Mouse (Mus musculus): ENCODE results near the gene Met. TPM values are rescaled to one million over a fixed set of nuclear protein-coding genes. Genes with fewer than 3 reads are reported as not detected.

Gene Met
- polyA plus RNA-seq, 1 experiment from 2014 or later = 4.5 TPM

GRCm38 (mm10) chr6:17495413-17495812 lies 31.8 kb downstream of the Met start:
- whole genome bisulfite sequencing = 91% methylated on average over 1 of the region's 1 CpGs
- DNase-seq (ENCODE audit: low spot score) (no peak), ATAC-seq (ENCODE audit: low FRiP score, low TSS enrichment) (no peak)
- TF ChIP-seq CTCF (IDR thresholded peaks at IDR 0.05; ENCODE audit: low read depth) (no peak), EP300 (optimal IDR thresholded peaks at IDR 0.05) (no peak)
- Histone ChIP-seq H3K4me2 (replicated peaks; ENCODE audit: low read depth) (no peak overlapping the region), H3K4me1 (replicated peaks; ENCODE audit: control insufficient read depth, insufficient read depth) (no peaks in the 10 kb centered on the region), H3K9ac (ENCODE audit: low read length) (no peak overlapping the region), H3K27ac (replicated peaks) (no peak overlapping the region), H3K9me3 (ENCODE audit: control insufficient read depth, low read length) (no peaks in the 10 kb centered on the region), H3K4me3 (ENCODE audit: low read depth, low read length) (no peak overlapping the region), H3K27me3 (ENCODE audit: control insufficient read depth, insufficient read depth, low read length) (no peaks in the 10 kb centered on the region), H3K36me3 (ENCODE audit: control insufficient read depth, insufficient read depth, low read length) (no peaks in the 10 kb centered on the region)

DNA sequence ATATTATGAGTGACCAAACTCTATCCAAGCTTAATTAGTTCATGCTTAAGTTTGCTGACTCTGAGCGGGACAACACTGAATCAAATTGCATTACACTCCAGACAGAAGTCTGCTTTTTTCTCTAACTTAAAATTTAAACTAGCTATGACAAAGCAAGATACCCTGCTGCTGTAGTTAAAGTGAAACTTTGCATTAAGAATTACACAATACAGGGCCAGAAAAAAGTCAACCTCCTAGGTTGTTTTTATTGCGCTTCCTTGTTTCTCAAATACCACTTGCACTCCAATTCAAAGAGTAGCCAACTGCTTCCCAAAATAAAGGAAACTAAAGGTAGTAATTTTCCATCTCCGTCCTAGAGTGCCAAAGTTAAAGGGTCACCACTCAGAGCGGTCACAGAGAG lies 33.8 kb downstream of the Met start:
- Histone ChIP-seq H3K9ac (ENCODE audit: low read length) (no peak overlapping the region), H3K27ac (replicated peaks) (no peak overlapping the region), H3K4me2 (replicated peaks; ENCODE audit: low read depth) (no peak overlapping the region), H3K4me3 (ENCODE audit: low read depth, low read length) (no peak overlapping the region), H3K27me3 (ENCODE audit: control insufficient read depth, insufficient read depth, low read length) (no peaks in the 10 kb centered on the region), H3K36me3 (ENCODE audit: control insufficient read depth, insufficient read depth, low read length) (no peaks in the 10 kb centered on the region), H3K9me3 (ENCODE audit: control insufficient read depth, low read length) (no peaks in the 10 kb centered on the region), H3K4me1 (replicated peaks; ENCODE audit: control insufficient read depth, insufficient read depth) (0 out of 2 replicates have a peak, but pooled peaks cover 4% of the 10 kb centered on the region)
- no peak for ATAC-seq (ENCODE audit: low FRiP score, low TSS enrichment)
- DNase-seq (ENCODE audit: low spot score) = no peak
- no peak for TF ChIP-seq EP300 (optimal IDR thresholded peaks at IDR 0.05)
- TF ChIP-seq CTCF (IDR thresholded peaks at IDR 0.05; ENCODE audit: low read depth) = no peak
- WGBS = 81% methylated on average over 4 of the region's 4 CpGs

- Histone ChIP-seq H3K4me2 (replicated peaks; ENCODE audit: low read depth) (no peak overlapping the region), H3K9ac (ENCODE audit: low read length) (no peak overlapping the region), H3K4me3 (ENCODE audit: low read depth, low read length) (no peak overlapping the region), H3K4me1 (replicated peaks; ENCODE audit: control insufficient read depth, insufficient read depth) (0 out of 2 replicates have a peak, but pooled peaks cover 4% of the 10 kb centered on the region), H3K36me3 (ENCODE audit: control insufficient read depth, insufficient read depth, low read length) (no peaks in the 10 kb centered on the region), H3K27ac (replicated peaks) (no peak overlapping the region), H3K27me3 (ENCODE audit: control insufficient read depth, insufficient read depth, low read length) (no peaks in the 10 kb centered on the region), H3K9me3 (ENCODE audit: control insufficient read depth, low read length) (no peaks in the 10 kb centered on the region)
- 37% methylated on average over 8 of the region's 8 CpGs for WGBS
- ATAC-seq (ENCODE audit: low FRiP score, low TSS enrichment) (no peak), DNase-seq (ENCODE audit: low spot score) (no peak)
- TF ChIP-seq EP300 (optimal IDR thresholded peaks at IDR 0.05) (no peak), CTCF (IDR thresholded peaks at IDR 0.05; ENCODE audit: low read depth) (no peak)
Measured at GRCm38 (mm10) chr6:17498801-17499200, 35.2 kb downstream of the Met start.

- no peaks in the 10 kb centered on the region for H3K36me3 ChIP-seq (ENCODE audit: control insufficient read depth, insufficient read depth, low read length)
- H3K4me2 ChIP-seq (replicated peaks; ENCODE audit: low read depth) = no peak overlapping the region
- 35% methylated on average over 4 of the region's 4 CpGs for WGBS
- H3K9ac ChIP-seq (ENCODE audit: low read length) = no peak overlapping the region
- DNase-seq (ENCODE audit: low spot score) = no peak
- H3K4me1 ChIP-seq (replicated peaks; ENCODE audit: control insufficient read depth, insufficient read depth) = 0 out of 2 replicates have a peak, but pooled peaks cover 4% of the 10 kb centered on the region
- H3K9me3 ChIP-seq (ENCODE audit: control insufficient read depth, low read length) = no peaks in the 10 kb centered on the region
- H3K4me3 ChIP-seq (ENCODE audit: low read depth, low read length) = no peak overlapping the region
- 0 out of 2 replicates have a peak, but pooled peaks have one; percentile 49 for ATAC-seq (ENCODE audit: low FRiP score, low TSS enrichment)
- peak overlapping the region; percentile 45; the same call in 1 of the 2 replicates for H3K27ac ChIP-seq (replicated peaks)
- TF ChIP-seq CTCF (IDR thresholded peaks at IDR 0.05; ENCODE audit: low read depth) = no peak
- no peak for TF ChIP-seq EP300 (optimal IDR thresholded peaks at IDR 0.05)
- H3K27me3 ChIP-seq (ENCODE audit: control insufficient read depth, insufficient read depth, low read length) = no peaks in the 10 kb centered on the region
Measured at GRCm38 (mm10) chr6:17501440-17501839, 37.8 kb downstream of the Met start.

DNA sequence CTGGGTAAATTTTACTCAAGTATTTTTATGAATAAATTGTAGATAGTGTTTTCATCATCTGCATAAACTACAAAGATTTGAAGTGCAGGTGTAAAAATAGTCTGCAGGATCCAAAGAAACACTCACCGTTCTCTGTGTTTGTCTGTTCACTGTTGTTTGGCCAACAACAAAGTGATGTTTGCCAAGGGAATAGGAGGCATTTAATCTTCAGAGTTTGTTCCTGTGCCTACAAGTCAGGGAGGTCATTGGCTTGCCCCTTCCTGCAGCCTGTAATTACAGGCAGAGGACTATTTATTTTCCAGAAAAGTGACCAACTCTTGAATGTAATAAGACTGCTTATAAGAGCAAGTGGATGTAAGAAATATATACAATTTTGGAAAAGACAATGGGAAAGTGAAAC lies 38.7 kb downstream of the Met start:
- H3K27ac ChIP-seq (replicated peaks) = no peak overlapping the region
- no peak overlapping the region for H3K4me3 ChIP-seq (ENCODE audit: low read depth, low read length)
- 38% methylated on average over 1 of the region's 1 CpGs for WGBS
- H3K4me1 ChIP-seq (replicated peaks; ENCODE audit: control insufficient read depth, insufficient read depth) = 0 out of 2 replicates have a peak, but pooled peaks cover 4% of the 10 kb centered on the region
- TF ChIP-seq EP300 (optimal IDR thresholded peaks at IDR 0.05) (no peak), CTCF (IDR thresholded peaks at IDR 0.05; ENCODE audit: low read depth) (no peak)
- H3K9me3 ChIP-seq (ENCODE audit: control insufficient read depth, low read length) = no peaks in the 10 kb centered on the region
- no peaks in the 10 kb centered on the region for H3K36me3 ChIP-seq (ENCODE audit: control insufficient read depth, insufficient read depth, low read length)
- H3K27me3 ChIP-seq (ENCODE audit: control insufficient read depth, insufficient read depth, low read length) = no peaks in the 10 kb centered on the region
- no peak for ATAC-seq (ENCODE audit: low FRiP score, low TSS enrichment)
- DNase-seq (ENCODE audit: low spot score) = no peak
- H3K4me2 ChIP-seq (replicated peaks; ENCODE audit: low read depth) = no peak overlapping the region
- no peak overlapping the region for H3K9ac ChIP-seq (ENCODE audit: low read length)

- Histone ChIP-seq H3K27me3 (ENCODE audit: control insufficient read depth, insufficient read depth, low read length) (no peaks in the 10 kb centered on the region), H3K4me1 (replicated peaks; ENCODE audit: control insufficient read depth, insufficient read depth) (0 out of 2 replicates have a peak, but pooled peaks cover 4% of the 10 kb centered on the region), H3K9ac (ENCODE audit: low read length) (no peak overlapping the region), H3K27ac (replicated peaks) (no peak overlapping the region), H3K4me2 (replicated peaks; ENCODE audit: low read depth) (no peak overlapping the region), H3K9me3 (ENCODE audit: control insufficient read depth, low read length) (no peaks in the 10 kb centered on the region), H3K36me3 (ENCODE audit: control insufficient read depth, insufficient read depth, low read length) (no peaks in the 10 kb centered on the region), H3K4me3 (ENCODE audit: low read depth, low read length) (no peak overlapping the region)
- DNase-seq (ENCODE audit: low spot score) (peak; percentile 41), ATAC-seq (ENCODE audit: low FRiP score, low TSS enrichment) (peak; percentile 80)
- TF ChIP-seq CTCF (IDR thresholded peaks at IDR 0.05; ENCODE audit: low read depth) = no peak
- no peak for TF ChIP-seq EP300 (optimal IDR thresholded peaks at IDR 0.05)
- WGBS = 39% methylated on average over 3 of the region's 3 CpGs
Measured at GRCm38 (mm10) chr6:17503724-17504123, 40.1 kb downstream of the Met start.
